7 mouse cellular contexts compared by ENCODE assay signal in the genomic region with DNA sequence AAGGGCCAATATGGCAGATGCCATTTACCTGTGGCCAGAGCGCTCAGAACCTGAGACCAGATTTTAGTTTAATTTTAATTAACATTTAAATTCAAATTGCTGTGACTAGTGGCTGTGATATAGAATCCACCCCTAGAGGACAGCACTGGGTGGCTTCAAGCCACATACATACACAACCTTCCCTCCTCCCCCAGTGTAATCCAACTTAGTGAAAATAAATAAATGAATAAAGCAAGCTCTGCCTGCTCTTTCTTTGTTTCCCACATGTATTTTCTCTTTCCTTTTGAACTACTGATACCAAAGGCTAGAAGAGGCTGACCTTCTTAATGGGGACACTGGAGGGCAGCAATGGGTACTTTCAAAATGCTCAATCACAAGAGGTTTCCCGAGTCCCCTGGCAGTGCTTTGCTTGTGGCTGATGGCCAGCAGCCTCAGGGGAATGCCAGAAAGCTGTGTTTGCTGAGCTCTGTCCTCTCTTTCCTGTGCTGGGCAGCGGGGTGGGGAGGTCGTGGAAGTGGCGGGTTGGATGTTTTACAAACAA. TPM values are rescaled to one million over a fixed set of nuclear protein-coding genes. Genes with fewer than 3 reads are reported as not detected.
"Had no signal": no experiment of that assay in that cellular context is flagged by ENCODE, and none has a peak within 500 bp of the region (broad histone marks: within the 10 kb centered on the region; RNA-seq: fewer than 3 reads in every experiment).

No protein-coding gene starts in this region.

RNA-seq across cellular contexts. Expression of a gene that starts 21.9 kb away (rescaled TPM):
- polyA plus RNA-seq: liver, postnatal 0 days; lung, adult 2 months; macrophage; midbrain, embryonic 11.5 days; midbrain, embryonic 13.5 days; spleen, adult 2 months; stomach, postnatal 0 days had no signal
